Mouse (Mus musculus): ENCODE results near the gene Grap. TPM values are rescaled to one million over a fixed set of nuclear protein-coding genes. Genes with fewer than 3 reads are reported as not detected.

Grap gene
- polyA plus RNA-seq (2015; fragmentation: Illumina TruSeq; extraction: RNeasy Lipid Tissue Mini Kit (QIAGEN cat#74804); ENCODE audit: insufficient read depth, low read depth, low replicate concordance), result 3.5 TPM

GRCm38 (mm10) chr11:61652686-61653447 lies at the start of gene Grap:
TSS of gene Grap (plus strand) at chr11:61653265.

DNA sequence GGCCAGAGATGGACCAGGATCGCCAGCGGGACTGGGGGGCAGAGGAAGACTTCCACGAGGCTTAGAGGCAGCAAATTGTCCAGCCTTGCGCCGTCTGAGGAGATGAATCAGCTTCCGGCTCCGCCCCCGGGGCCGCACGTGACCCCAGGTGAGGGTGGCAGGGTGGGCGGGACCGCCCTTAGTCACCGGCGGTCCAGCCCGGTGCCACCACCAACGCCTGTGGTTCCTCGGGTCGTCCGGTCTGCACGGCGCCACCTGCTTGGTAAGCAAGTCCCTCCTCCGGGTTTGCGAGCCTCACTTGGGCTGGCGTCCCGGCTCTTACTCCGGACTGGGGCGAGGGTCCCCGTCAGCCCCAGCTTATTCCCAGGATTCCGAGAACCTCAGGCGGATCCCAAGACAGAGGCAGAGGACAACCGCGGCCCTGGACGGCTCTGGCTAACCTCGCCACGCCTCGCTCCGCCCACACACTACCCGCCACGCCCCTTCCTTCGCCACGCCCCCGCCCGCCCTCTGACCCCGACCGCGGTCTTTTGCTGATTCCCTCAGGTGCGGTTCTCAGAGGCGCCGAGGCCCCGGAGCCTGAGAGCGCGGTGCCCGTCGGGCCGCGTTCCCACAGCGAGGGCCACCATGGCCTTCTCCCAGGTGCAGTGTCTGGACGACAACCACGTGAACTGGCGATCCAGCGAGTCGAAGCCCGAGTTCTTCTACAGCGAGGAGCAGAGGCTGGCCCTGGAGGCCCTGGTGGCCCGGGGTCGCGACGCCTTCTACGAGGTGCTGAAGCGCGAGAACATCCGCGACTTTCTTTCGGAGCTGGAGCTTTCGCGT lies 31.1 kb downstream of the Grap start, which contains the start of gene Fam83g:
Fam83g (plus strand) TSS at position 185 of the 825 bp plus-strand sequence.

GRCm38 (mm10) chr11:61720636-61721035 lies 67.6 kb downstream of the Grap start, which contains the start of gene Slc5a10:
TSS of gene Slc5a10 (minus strand) at chr11:61720826.

Other genes with a start within 250 kb of the Grap start
- gene Rnf112, start 199.1 kb upstream of the Grap start, polyA plus RNA-seq (2015; fragmentation: Illumina TruSeq; extraction: RNeasy Lipid Tissue Mini Kit (QIAGEN cat#74804); ENCODE audit: insufficient read depth, low read depth, low replicate concordance), result 1.7 TPM
- gene Mfap4, start 167.8 kb upstream of the Grap start, polyA plus RNA-seq (2015; fragmentation: Illumina TruSeq; extraction: RNeasy Lipid Tissue Mini Kit (QIAGEN cat#74804); ENCODE audit: insufficient read depth, low read depth, low replicate concordance), result 5.2 TPM
- 5.6 TPM for gene Mapk7, start 158.9 kb upstream of the Grap start, polyA plus RNA-seq (2015; fragmentation: Illumina TruSeq; extraction: RNeasy Lipid Tissue Mini Kit (QIAGEN cat#74804); ENCODE audit: insufficient read depth, low read depth, low replicate concordance)
- 5.1 TPM for gene B9d1, start 148.1 kb upstream of the Grap start, polyA plus RNA-seq (2015; fragmentation: Illumina TruSeq; extraction: RNeasy Lipid Tissue Mini Kit (QIAGEN cat#74804); ENCODE audit: insufficient read depth, low read depth, low replicate concordance)
- 7.1 TPM for gene Epn2, start 73.6 kb upstream of the Grap start, polyA plus RNA-seq (2015; fragmentation: Illumina TruSeq; extraction: RNeasy Lipid Tissue Mini Kit (QIAGEN cat#74804); ENCODE audit: insufficient read depth, low read depth, low replicate concordance)
- 1.3 TPM for gene Fam83g, start 30.8 kb downstream of the Grap start, polyA plus RNA-seq (2015; fragmentation: Illumina TruSeq; extraction: RNeasy Lipid Tissue Mini Kit (QIAGEN cat#74804); ENCODE audit: insufficient read depth, low read depth, low replicate concordance)
- gene Slc5a10, start 67.6 kb downstream of the Grap start, polyA plus RNA-seq (2015; fragmentation: Illumina TruSeq; extraction: RNeasy Lipid Tissue Mini Kit (QIAGEN cat#74804); ENCODE audit: insufficient read depth, low read depth, low replicate concordance), result not detected
- 4.5 TPM for gene Prpsap2, start 108.8 kb downstream of the Grap start, polyA plus RNA-seq (2015; fragmentation: Illumina TruSeq; extraction: RNeasy Lipid Tissue Mini Kit (QIAGEN cat#74804); ENCODE audit: insufficient read depth, low read depth, low replicate concordance)
- gene Ulk2, start 201.8 kb downstream of the Grap start, polyA plus RNA-seq (2015; fragmentation: Illumina TruSeq; extraction: RNeasy Lipid Tissue Mini Kit (QIAGEN cat#74804); ENCODE audit: insufficient read depth, low read depth, low replicate concordance), result 5.5 TPM

All from pancreas, adult 10 weeks (tissue).